Comparison of ENCODE assay signal across 13 mouse cellular contexts in genomic region chr13:20899372-20899771, GRCm38 (mm10).
"Had no signal": no experiment of that assay in that cellular context is flagged by ENCODE, and none has a peak within 500 bp of the region (broad histone marks: within the 10 kb centered on the region; RNA-seq: fewer than 3 reads in every experiment).

No protein-coding gene starts in this region.

- H3K9ac ChIP-seq: limb, embryonic 13.5 days; liver, embryonic 15.5 days; midbrain, embryonic 13.5 days had no signal

- H3K36me3 ChIP-seq: limb, embryonic 13.5 days; liver, embryonic 15.5 days; midbrain, embryonic 13.5 days had no signal

- DNase-seq: left cerebral cortex, postnatal 4 days; lung, adult 2 months; lung, postnatal 36 days; right cerebral cortex, postnatal 14 days; thymus, postnatal 4 days had no signal

- H3K9me3 ChIP-seq: limb, embryonic 13.5 days; liver, embryonic 15.5 days; midbrain, embryonic 13.5 days had no signal

- H3K4me3 ChIP-seq: layer of hippocampus, adult 2 months; limb, embryonic 13.5 days; liver, embryonic 15.5 days; midbrain, embryonic 13.5 days had no signal

- H3K27ac ChIP-seq: layer of hippocampus, adult 2 months; limb, embryonic 13.5 days; liver, embryonic 15.5 days; midbrain, embryonic 13.5 days; stomach, postnatal 0 days had no signal

- H3K4me1 ChIP-seq: limb, embryonic 13.5 days; liver, embryonic 15.5 days had no signal

- H3K27me3 ChIP-seq: limb, embryonic 13.5 days; liver, embryonic 15.5 days; midbrain, embryonic 13.5 days had no signal

- ATAC-seq: inflammation-experienced regulatory T-cells, adult 6 months; intestine, postnatal 0 days; lung, postnatal 0 days; midbrain, embryonic 13.5 days had no signal

- H3K4me2 ChIP-seq: limb, embryonic 13.5 days; liver, embryonic 15.5 days; midbrain, embryonic 13.5 days had no signal
